Mouse (Mus musculus) heart, adult 11 months (tissue): ENCODE results near the gene Npas2.

Source experiments
- DNase-seq: peaks from one replicate; pipeline ENCODE4 v3.0.0; 2022

The Npas2 gene

DNA sequence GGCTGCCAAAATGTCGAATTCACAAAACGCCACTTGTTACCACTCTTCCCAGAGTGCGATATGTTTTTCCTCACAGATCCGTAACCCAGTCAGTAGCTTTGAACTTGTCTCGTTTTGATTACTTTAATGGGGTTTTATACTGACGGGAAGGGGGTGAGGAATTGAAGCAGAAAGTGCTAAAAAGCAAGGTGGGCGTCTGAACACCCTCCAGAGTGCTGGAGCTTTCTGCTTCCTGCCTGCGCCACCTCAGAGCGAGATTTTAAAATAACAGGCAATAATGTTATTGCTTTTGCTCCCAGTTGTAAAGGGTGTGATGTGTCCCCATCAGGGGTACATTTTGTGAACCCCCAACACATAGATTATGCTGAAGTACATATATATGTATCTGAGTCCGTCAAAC lies 145.3 kb downstream of the Npas2 start:
- no peak for DNase-seq

DNA sequence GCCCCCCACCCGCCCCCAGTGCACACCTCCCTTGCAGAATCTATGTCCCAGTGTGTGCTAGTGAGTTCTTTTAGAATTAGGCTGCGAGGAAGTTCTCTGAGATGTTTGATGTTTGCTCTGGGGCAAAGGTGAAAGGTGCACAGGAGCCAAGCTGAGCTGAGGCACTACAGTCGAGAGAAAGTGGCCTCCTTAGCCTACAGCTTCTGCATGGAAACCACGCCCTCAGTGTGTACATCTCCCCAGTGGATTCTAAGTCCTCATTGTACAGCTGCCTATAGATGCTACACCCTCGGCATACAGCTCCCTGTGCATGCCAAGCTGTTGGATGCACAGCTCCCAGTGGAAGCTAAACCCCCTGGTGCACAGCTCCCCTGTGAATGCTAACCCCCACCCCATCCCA lies 145.9 kb downstream of the Npas2 start:
- no peak for DNase-seq

DNA sequence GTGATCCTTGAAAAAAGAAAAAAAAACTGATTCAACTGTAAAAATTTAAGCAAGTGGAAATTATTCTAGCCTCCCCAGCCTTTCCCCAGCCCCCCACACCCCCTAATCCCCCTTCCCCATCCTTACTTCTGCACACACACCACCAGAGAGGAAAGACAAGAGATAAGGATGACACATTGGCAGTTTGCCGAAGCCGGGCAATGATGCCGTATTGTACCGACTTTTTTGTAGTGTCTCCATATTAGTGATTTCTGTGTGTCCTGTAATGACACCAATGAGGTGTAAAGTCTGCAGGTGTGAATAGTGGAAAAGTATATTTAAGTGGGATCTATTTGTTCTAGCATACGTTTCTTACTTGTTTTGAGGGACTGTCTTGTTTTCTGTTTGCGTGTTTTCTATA lies 146.6 kb downstream of the Npas2 start:
- no peak for DNase-seq

DNA sequence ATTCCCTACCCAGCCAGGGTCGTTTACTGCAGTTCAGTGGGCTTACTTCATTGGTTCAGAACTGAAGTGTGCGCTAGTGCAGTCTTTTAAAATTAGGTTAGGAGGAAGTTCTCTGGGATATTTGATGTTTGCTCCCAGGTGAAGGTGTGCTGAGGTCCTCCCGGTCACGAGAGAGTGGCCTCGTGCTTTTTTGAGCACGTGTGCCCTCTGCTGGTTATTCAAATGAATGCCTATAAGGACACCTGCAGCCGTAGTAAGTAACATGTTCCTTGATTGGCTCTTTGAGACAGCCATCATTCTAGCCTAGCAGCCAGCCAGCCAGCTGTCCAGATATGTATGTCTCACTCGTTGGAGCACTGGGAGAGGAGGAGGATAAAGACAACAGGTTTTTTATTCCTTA lies 147.1 kb downstream of the Npas2 start:
- DNase-seq, result peak; percentile 92

DNA sequence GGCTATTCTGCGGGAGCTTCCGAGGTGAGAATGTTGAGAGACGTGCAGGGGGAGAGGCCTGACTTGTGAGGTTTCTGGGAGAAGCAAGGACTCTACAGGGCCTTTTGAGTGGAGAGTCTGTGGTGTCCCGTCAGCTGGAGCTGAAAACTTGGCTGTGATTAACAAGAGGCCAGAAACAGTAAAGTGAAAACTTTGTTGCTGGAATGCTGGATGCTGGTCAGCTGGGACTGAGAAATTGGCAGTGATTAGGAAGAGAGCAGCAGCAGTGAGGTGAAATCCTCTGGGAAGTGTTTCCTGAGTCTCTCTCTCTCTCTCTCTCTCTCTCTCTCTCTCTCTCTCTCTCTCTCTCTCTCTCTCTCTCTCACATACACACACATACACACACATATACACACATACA lies 148.3 kb downstream of the Npas2 start:
- DNase-seq, result no peak

DNA sequence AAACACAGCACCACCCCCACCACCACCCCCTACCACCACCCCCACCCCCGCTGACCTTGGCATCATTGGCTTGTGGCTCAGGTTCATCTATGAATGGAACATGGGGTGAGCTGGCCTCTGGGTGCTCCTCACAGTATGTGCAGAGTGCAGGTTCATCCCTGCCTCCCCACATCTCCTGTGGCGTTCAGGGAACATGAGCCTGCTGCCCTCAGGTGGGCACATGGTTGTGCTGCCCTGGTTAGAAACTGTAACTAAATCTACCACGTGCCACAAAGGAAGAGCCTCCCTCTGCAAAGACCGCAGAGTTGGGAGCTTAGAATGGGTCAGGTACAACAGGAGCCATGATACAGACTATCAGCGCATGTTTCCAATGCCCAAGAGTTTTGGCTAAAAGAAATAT lies 149.7 kb downstream of the Npas2 start:
- DNase-seq, result no peak

DNA sequence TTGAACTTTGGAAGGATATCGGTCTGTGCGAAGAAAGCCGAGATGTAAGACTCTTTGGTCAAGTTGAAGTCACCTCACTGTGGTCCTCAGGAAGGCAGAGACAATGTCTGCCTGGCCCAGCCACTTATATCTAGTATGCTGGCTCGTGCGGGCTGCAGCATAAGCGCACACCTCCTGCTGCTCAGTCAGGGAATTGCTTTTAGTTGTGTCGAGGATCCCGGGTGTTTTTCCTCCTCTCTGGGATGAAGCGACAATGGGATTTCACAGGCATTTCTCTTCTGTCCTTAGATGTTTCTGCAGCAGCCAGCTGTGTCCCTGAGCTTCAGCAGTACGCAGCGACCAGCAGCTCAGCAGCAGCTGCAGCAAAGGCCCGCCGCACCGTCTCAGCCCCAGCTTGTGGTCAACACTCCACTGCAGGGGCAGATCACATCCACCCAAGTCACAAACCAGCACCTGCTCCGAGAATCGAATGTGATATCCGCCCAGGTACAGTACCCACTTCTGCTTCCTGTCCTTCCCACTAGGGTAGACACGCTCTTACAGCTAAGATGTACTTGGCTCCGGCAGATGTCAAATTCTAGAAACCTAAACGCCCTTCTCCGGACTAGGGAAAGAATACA lies 151.6 kb downstream of the Npas2 start:
- no peak for DNase-seq

DNA sequence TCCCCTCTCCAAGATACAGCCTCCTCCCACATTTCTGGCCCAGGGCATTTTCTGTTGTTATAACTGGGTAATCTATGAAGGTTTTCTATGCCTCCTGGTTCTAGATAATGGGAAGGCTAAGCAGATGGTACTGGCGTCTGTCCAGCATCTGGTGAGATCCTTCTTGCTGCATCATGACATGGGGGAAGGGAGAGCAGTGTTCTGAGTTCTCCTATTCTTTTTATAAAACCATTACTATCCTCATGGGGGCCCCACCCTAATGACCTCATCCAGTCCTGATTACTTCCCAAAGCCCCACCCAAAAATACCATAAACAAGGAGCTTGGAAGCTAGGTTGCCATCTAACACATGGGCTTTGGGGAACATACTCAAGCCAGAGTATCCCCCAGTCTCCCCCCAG lies 155.5 kb downstream of the Npas2 start:
- peak; percentile 95 for DNase-seq

DNA sequence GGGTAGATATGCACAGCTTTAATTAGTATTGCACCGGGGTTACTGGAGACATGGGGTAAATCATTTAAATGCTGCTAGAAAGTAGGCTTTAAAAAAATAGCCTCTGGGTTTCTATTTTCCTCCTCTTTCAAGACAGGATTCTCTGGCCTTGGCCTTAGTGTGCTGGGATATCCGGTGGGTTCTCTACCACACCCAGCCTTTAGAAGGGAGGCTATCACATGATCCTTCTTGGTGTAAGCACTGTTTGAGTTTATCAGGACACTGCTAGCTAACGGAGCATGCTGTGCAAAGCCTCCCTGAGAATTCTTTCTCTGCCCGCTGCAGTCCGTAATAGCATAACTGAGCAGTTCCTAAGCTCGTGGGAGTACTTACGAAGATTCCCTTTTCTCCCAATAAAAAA lies 155.9 kb downstream of the Npas2 start:
- no peak for DNase-seq

DNA sequence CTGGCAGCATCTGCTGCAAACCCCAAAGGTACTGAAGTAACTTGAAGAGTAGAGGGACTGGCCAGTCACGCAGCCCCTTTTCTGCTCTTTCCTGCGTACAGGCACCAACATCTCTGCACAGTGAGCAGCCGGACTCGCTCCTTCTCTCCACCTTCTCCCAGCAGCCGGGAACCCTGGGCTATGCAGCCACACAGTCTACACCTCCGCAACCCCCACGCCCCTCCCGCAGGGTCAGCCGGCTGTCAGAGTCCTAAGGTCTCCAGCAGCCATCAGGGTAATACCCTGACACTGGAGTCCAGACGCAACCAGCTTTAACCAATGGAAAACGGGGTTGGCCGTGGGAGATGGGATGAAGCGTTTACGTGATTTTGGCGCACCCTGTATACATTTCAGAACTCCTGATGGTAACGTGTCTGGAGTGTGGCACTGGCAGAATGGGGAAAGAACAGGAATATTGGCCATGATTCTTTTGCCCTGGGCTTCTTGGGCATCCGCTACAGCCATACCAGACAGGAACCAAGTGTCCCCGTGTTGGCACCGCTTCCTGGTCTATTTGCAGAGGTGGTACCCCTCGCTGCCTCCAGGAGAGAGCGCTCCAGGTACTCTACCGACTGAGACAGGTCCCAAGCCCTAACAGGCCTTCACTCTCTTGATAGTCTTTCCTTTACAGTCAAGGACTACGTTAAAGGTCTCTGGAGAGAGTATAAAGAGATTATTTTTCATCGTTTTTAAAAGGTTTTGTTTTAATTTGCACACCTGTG lies 168.4 kb downstream of the Npas2 start:
- no peak for DNase-seq

DNA sequence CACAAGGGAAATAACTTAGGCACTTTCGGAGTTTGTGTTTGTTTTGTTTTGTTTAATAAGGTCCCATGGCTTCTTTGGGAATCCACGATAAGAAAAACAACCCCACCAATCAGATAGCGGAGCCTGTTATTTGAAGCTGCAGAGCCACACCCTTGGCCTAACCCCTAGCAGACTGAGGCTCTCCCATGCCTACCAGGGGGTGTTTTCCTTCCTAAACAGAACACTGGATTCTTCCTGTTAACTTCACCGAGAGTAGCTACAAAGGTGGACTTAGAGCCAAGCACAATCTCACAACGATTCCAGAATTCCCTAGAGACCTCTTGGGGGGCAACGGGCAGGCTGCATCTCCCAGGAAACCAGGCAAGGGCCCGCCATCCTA lies 169.0 kb downstream of the Npas2 start:
- DNase-seq, result no peak

DNA sequence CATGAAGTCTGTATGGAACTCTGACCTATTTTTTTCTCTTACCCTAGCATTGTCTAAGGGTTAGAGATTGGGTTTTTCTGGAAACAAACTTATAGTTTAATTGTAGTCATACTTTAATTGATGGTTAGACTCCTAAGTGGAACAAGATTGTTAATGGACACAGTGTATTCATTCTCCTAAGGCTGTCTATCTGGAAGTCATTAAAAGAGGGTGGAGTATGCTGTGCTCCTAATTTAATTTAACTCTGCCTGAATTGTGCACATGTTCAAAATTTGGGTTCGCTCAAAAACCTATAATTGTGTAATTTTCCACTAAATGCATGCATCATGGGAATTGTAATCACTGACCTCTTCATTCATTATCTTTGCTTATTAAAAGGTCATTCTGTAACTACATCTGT lies 172.0 kb downstream of the Npas2 start:
- DNase-seq, result no peak

DNA sequence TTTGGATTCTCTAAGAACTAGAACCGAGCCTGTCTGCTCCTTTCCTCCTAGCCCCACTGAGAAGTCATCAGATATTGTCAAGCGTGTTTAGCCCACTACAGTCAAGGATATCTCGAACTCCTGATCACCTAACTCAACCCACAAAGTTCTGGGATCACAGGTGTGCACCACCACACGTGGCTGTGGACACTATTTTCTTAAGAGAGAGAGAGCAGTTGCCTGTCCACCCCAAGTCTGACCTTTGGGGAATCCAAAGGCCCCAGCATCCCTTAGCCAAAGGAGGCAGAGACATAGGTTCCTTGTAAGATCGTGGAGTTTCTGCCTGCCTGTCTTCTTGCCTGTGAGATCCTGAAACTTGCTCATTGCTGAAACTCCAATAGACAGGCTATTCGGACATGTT lies 173.5 kb downstream of the Npas2 start:
- peak; percentile 92 for DNase-seq

DNA sequence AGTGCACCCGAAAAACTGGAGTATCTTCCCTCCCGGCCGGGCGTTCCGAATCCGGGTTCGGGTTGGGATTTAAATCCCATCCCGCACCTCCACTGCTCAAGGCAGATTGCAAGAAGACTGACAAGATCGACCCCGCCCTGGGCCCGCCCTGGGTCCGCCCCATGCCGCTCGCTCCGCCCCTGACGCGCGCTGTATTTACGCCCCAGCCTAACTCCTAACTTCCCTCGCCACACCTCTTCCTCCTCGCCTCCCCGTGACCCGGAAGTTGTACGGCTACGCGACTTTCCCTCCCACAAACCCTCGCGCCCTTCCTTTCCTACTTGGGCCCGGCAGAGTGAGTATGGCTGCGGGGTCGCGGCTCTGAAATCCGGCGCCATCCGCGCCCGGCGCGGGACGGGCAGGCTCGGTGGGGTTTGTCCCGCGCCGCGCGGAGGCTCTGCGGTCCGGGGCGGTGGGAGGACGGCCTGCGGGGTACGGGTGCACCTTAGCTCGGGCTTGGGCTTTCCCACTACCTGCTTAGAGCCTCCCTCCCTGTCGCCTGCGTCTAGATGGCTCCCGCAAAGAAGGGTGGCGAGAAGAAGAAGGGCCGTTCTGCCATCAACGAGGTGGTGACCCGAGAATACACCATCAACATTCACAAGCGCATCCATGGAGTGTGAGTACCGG lies 174.2 kb downstream of the Npas2 start, which contains the start of gene Rpl31:
Gene Rpl31 (plus strand): TSS at position 242 of the 666 bp plus-strand sequence.
- DNase-seq, result peak; percentile 100

DNA sequence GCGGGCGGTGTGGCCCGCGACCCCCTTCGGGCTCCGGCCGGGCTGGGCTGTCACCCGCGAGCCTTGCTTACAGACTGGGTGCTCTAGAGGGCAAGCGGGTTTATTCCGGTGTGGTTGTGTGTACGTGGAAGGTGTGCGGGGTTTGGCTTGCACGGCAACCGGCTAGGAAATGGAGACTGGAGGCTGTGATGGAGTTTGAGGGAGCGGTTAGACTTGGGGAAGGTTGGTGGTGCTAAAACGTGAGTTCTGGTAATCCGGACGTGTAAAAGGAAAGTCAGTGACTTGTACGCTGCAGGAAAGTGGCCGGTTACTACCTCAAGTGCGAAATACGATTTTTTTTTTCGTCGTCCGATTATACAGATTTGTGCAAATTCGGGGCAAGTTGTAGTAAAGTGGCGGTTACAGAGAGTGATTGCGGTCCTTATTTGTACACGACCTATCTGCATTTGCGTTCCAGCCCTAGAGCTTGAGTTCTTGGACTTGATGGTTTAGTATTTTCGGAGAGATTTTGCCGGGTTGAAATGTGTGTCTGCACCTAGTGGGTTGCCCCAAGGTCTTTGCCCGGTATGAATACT lies 174.8 kb downstream of the Npas2 start:
- DNase-seq, result no peak

DNA sequence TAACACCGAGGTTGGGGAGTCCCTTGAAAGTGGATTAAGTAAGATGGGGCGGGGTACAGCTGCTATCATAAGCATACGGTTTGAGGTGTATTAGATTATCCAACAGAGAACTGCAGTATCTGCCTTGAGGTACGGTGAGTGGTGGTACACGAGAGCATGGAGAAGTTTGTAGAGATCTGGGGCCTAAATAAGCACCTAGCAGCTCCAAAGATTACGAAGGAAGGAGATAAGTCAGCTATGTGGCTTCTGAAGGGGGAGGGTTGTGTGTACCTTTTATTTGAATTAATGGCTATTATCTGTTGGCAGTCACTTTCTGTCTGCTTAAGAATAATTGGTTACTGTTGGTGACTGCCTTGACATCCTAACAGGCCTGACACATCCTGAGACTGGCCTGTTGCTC lies 176.9 kb downstream of the Npas2 start:
- DNase-seq, result no peak

DNA sequence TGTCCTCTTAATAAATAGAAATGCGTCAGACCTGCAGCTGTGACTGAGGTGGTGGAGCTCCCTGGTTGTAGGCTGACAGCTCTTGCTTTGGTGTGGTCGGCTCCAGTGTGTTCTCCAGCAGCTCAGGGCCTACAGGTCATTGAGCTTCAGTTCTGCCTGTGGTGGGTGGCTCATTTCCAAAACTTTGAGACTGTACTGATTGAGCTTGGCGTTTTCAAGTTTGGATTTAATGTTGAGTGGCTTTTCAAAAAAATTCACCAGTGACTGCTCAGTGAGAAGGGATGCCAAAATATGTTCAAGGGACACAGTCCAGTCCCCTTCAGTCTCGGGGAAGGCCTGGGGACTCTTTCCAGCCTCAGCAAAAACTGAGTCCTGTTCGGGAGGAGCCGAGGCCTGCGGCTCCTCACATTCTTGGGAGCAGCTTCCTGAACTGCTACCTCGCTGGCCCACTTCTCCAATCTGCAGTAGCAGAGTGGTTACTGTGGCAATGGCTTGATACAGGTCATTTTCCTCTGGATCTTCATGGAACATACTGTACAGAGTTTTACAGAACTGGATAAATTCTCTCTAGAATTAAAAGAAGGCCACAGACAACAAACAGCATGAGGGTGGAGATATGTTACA lies 178.8 kb downstream of the Npas2 start:
- DNase-seq, result no peak

DNA sequence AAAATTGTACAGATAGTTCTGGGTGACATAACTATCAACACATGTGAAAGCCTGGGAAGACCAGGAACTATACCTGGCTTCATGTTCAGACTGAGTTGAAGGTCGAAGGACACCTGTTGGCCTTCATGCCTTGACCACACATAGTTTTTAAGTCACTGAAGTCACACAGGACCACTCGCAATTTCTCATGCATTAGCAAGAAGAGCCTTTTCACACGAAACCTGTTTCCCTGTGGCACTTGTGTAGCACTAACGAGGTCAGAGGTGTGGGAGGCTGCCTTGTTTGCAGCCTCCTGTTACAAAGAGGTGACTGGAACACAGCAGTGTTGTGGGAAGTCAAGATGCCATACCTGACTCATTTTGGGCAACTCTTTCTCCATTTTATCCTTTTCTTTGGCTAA lies 179.8 kb downstream of the Npas2 start:
- no peak for DNase-seq

DNA sequence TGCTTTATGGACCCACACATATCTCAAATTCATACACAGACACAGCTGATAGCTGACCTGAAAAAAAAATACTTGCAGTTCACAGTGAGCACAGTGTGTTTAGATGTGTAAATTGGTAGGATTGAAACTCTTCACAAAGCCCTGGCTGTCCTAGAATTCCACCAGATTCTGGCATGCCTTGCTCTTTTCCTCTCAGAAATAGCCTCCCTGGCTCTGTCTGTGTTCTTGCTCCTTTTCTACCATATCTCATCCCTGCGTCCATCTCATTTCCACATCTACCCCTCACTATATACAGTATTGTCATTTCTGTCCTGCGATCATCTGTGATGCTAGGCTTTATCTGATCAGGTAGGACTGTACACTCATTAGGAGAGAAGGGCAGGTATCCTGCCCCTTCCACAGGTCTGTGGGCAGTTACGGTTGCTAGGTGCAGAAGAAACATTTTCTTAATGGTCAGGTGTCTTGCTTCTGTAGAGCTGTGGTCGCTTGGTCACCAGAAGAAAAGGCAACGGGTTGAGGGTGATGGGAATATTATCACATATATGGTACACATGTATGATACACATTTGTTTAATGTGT lies 180.8 kb downstream of the Npas2 start:
- DNase-seq, result no peak

DNA sequence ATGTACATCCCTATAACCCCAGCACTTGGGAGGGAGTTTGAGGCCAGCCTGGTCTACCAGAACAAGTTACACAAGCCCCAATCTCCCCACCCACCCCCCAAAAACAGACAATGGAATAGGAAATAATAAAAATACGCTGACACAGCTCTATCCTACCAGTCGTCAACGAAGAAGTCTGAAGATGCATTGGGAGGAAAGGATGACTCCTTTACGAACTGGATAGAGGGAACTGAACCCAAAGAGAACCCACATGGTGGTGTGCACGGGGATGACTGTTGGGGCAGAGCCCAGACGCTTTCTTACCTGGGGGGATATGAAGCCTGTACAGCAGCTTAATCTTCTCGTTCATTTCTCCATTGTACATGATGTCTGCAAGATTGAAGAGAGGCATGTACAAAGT lies 182.6 kb downstream of the Npas2 start:
- peak; percentile 60 for DNase-seq

DNA sequence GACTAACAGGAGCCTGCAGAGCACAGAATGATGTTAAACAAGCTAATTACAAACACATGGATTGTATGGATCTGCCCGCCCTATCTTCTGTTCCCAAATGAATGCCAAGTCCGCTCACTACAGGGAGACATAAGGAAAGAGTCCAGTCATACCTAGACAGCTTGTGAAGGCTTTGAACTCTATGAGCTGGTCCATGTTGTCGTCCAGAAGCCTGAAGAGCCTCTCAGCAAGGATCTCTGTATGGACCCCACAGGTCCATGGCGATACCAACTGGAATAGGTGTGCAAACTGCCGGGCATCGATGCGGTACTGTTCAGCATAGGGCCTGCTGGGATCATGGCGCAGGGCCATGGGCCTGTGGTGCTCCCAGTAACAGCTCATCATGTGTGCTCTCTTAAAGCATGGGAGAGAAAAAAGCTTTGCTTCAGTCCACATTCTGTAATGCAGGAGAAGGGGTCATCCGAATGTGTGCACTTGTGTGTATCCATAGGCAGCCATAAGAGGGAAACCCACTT lies 183.3 kb downstream of the Npas2 start:
- DNase-seq, result peak; percentile 79

DNA sequence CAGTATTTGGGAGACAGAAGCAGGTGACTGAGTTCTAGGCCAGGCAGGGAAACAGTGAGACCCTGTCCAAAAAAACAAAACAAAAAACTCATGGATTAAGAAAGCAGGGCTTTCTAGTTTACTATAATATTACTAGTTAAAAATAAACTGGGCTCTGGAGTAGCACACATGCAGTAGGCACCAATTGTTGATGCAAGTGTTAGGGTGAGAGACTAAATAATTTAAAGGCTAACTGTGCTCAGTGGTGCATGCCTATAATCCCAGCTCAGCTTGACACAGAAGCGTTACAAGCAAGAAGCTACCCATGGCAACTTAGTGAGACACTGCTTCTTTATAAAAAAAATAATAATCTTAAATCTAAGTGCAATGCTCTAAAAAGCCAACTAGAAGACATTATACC lies 185.0 kb downstream of the Npas2 start:
- DNase-seq, result no peak

DNA sequence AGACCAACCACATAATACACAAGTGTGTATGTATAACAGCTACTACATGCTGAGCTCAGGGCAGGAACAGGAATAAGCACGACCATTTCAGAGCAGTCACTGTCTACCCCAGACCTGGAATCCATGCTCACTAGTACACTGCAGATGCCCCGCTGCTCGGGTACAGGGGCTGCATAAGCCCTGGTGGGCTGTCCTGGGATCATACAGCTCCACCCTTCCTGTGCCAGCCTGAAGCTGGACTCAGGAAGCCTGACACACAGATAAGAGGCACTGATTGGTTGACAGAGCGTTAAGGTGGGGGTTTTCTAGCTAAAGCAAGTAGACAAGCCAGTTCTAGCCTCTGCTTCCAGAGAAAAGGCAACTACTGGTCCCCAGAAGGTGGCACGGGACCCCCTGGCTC lies 185.5 kb downstream of the Npas2 start:
- DNase-seq, result no peak
